Mouse (Mus musculus): ENCODE measurements at regions not wholly inside any gene's neighbourhood (a gene's known extent, or its start where the extent isn't known, plus 50 kb on each side); places are given as distances from the start of the nearest gene placed in this dataset.

DNA sequence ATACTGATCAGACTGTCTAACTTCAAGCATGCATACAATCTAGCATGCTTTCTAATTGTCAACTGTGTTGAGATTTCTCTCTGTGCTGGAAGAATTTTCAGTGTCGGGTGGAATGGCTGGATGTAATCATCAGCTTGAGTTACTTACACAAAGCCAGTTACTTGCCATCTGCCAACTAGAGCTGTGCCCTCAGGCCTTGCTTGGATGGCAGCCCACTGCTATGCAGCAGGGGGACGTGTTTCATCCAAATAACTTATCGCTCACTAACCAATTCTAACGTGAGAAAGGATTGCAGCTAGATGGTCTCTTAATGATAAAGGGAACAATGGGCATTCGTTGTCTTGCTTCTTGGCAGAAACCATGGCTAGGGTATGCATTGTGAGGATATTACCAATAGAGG lies 131.3 kb upstream of the Peli2 start:
- no peak for TF ChIP-seq CTCF (IDR thresholded peaks at IDR 0.05; ENCODE audit: control insufficient read depth, insufficient read depth, insufficient replicate concordance, low read depth, low read length)
- TF ChIP-seq POLR2A (IDR thresholded peaks at IDR 0.05; ENCODE audit: control insufficient read depth, low read depth, low read length): no peak
